Mouse (Mus musculus) myocyte (in vitro differentiated cells): ENCODE results near the gene Ube2g2. TPM values are rescaled to one million over a fixed set of nuclear protein-coding genes. Genes with fewer than 3 reads are reported as not detected.

Experiments
- H3K27me3 ChIP-seq: one replicate; pipeline ENCODE4 v1.6.1; 2011; ENCODE audit not compliant: control insufficient read depth, insufficient read depth, insufficient read length
- H3K36me3 ChIP-seq: one replicate; pipeline ENCODE4 v1.6.1; 2011; ENCODE audit not compliant: control insufficient read depth, insufficient read depth
- H3K4me2 ChIP-seq: one replicate; pipeline ENCODE4 v1.6.1; 2011; ENCODE audit warnings: low read depth, control low read depth
- H3K4me3 ChIP-seq: one replicate; pipeline ENCODE4 v1.5.1; 2011; ENCODE audit warnings: mild to moderate bottlenecking, control low read depth, moderate library complexity
- H3K79me2 ChIP-seq: one replicate; pipeline ENCODE4 v1.6.1; 2011; ENCODE audit not compliant: control insufficient read depth, insufficient read depth
- H3ac ChIP-seq: one replicate; pipeline ENCODE4 v1.6.1; 2011; ENCODE audit not compliant: control insufficient read depth, insufficient read length
- CEBPB ChIP-seq: IDR thresholded peaks from 2 replicates; pipeline ENCODE4 v1.6.1; 2011; ENCODE audit warnings: mild to moderate bottlenecking, moderate library complexity; ENCODE audit not compliant: poor library complexity, insufficient read depth, severe bottlenecking
- E2F4 ChIP-seq: IDR thresholded peaks from one replicate; pipeline ENCODE4 v1.6.1; 2011; ENCODE audit warnings: mild to moderate bottlenecking, control low read depth, moderate library complexity; ENCODE audit not compliant: insufficient read depth
- MAX ChIP-seq: IDR thresholded peaks from one replicate; pipeline ENCODE4 v1.6.1; 2011; ENCODE audit warnings: low read depth, mild to moderate bottlenecking, control low read depth
- MYOD1 ChIP-seq, 3 experiments: IDR thresholded peaks; one replicate each; pipeline ENCODE4 v1.6.1; 2011; ENCODE audit warnings: control low read depth in 2 of 3, low read depth in 2 of 3, mild to moderate bottlenecking in 2 of 3, moderate library complexity in 1 of 3; ENCODE audit not compliant: insufficient read length in 2 of 3, control insufficient read depth in 1 of 3
- MYOG ChIP-seq, 3 experiments: IDR thresholded peaks; one replicate each; pipeline ENCODE4 v1.6.1; 2011; ENCODE audit warnings: control low read depth in 2 of 3, low read depth in 2 of 3, mild to moderate bottlenecking in 2 of 3; ENCODE audit not compliant: insufficient read length in 2 of 3, control insufficient read depth in 1 of 3, insufficient read depth in 1 of 3
- POLR2A ChIP-seq: IDR thresholded peaks from one replicate; pipeline ENCODE4 v1.6.1; 2011; ENCODE audit warnings: low read depth, mild to moderate bottlenecking, control low read depth, moderate library complexity; ENCODE audit not compliant: insufficient read length
- POLR2AphosphoS2 ChIP-seq: IDR thresholded peaks from one replicate; pipeline ENCODE4 v1.6.1; 2011; ENCODE audit warnings: low read depth, control low read depth; ENCODE audit not compliant: insufficient read length
- REST ChIP-seq: IDR thresholded peaks from one replicate; pipeline ENCODE4 v1.6.1; 2011; ENCODE audit warnings: mild to moderate bottlenecking, control low read depth, moderate library complexity; ENCODE audit not compliant: insufficient read depth, insufficient read length
- SRF ChIP-seq: IDR thresholded peaks from one replicate; pipeline ENCODE4 v1.6.1; 2011; ENCODE audit warnings: low read depth; ENCODE audit not compliant: control insufficient read depth, insufficient read length
- TCF12 ChIP-seq: IDR thresholded peaks from one replicate; pipeline ENCODE4 v1.6.1; 2011; ENCODE audit warnings: mild to moderate bottlenecking, control low read depth; ENCODE audit not compliant: poor library complexity, insufficient read depth, severe bottlenecking
- TCF3 ChIP-seq: IDR thresholded peaks from one replicate; pipeline ENCODE4 v1.6.1; 2011; ENCODE audit warnings: low read depth, control low read depth; ENCODE audit not compliant: insufficient read length
- USF1 ChIP-seq: IDR thresholded peaks from one replicate; pipeline ENCODE4 v1.6.1; 2011; ENCODE audit warnings: low read depth, mild to moderate bottlenecking, control low read depth, moderate library complexity
- polyA plus RNA-seq: library from polyadenylated mRNA; unstranded; fragments of >200 nt; fragmentation: generic; extraction: Trizol; gene quantifications from one replicate; pipeline ENCODE4 v1.2.1, GENCODE M21; 2012; ENCODE audit warnings: missing spikeins

Ube2g2 gene
- polyA plus RNA-seq, 1 experiment = 181 TPM

- Histone ChIP-seq H3ac (no peak overlapping the region), H3K4me2 (no peak overlapping the region), H3K27me3 (no peaks in the 10 kb centered on the region), H3K79me2 (peaks cover 80% of the 10 kb centered on the region), H3K4me3 (no peak overlapping the region), H3K36me3 (peaks cover 21% of the 10 kb centered on the region)
- no peak for TF ChIP-seq MYOD1 (IDR thresholded peaks at IDR 0.05; ENCODE audit: control insufficient read depth in 1 of 3, insufficient read length in 2 of 3, low read depth in 2 of 3)
- no peak for TF ChIP-seq USF1
- no peak for TF ChIP-seq CEBPB
- TF ChIP-seq SRF = no peak
- no peak for TF ChIP-seq POLR2A
- TF ChIP-seq E2F4 = no peak
- TF ChIP-seq POLR2AphosphoS2 = no peak
- no peak for TF ChIP-seq MAX
- TF ChIP-seq REST = no peak
These were observed 34.8 kb upstream of the Ube2g2 start for GRCm38 (mm10) chr10:77587091-77587775.

GRCm38 (mm10) chr10:77588036-77588435 lies 34.0 kb upstream of the Ube2g2 start:
- Histone ChIP-seq H3K4me2 (no peak overlapping the region), H3K27me3 (no peaks in the 10 kb centered on the region)
- TF ChIP-seq TCF3 = no peak
- TF ChIP-seq USF1 = no peak
- TF ChIP-seq REST = no peak
- no peak for TF ChIP-seq POLR2AphosphoS2
- no peak for TF ChIP-seq CEBPB
- no peak for TF ChIP-seq POLR2A
- no peak for TF ChIP-seq MYOG (IDR thresholded peaks at IDR 0.05; ENCODE audit: control insufficient read depth in 1 of 3, insufficient read depth in 1 of 3, insufficient read length in 2 of 3, low read depth in 2 of 3)
- TF ChIP-seq MAX = no peak

GRCm38 (mm10) chr10:77589117-77589516 lies 33.0 kb upstream of the Ube2g2 start:
- peaks cover 36% of the 10 kb centered on the region for H3K36me3 ChIP-seq
- peaks cover 67% of the 10 kb centered on the region for H3K79me2 ChIP-seq
- no peak overlapping the region for H3ac ChIP-seq
- no peak overlapping the region for H3K4me2 ChIP-seq
- TF ChIP-seq TCF12 (no peak), MYOG (IDR thresholded peaks at IDR 0.05; ENCODE audit: control insufficient read depth in 1 of 3, insufficient read depth in 1 of 3, insufficient read length in 2 of 3, low read depth in 2 of 3) (no peak), USF1 (no peak), MYOD1 (IDR thresholded peaks at IDR 0.05; ENCODE audit: control insufficient read depth in 1 of 3, insufficient read length in 2 of 3, low read depth in 2 of 3) (no peak), CEBPB (no peak), E2F4 (no peak), TCF3 (no peak)
- H3K27me3 ChIP-seq = no peaks in the 10 kb centered on the region
- H3K4me3 ChIP-seq = no peak overlapping the region

More at GRCm38 (mm10) chr10:77588036-77588435, 34.0 kb upstream of the Ube2g2 start:
- H3K79me2 ChIP-seq = peaks cover 72% of the 10 kb centered on the region
- H3ac ChIP-seq = no peak overlapping the region
- H3K36me3 ChIP-seq = peaks cover 26% of the 10 kb centered on the region
- no peak overlapping the region for H3K4me3 ChIP-seq

GRCm38 (mm10) chr10:77589749-77590148 lies 32.3 kb upstream of the Ube2g2 start:
- TF ChIP-seq POLR2AphosphoS2 (no peak), TCF3 (no peak), REST (no peak), TCF12 (no peak), MAX (no peak), SRF (no peak), USF1 (no peak)

GRCm38 (mm10) chr10:77590812-77591211 lies 31.3 kb upstream of the Ube2g2 start:
- TF ChIP-seq E2F4 = no peak
- no peak for TF ChIP-seq TCF12
- TF ChIP-seq MYOD1 (IDR thresholded peaks at IDR 0.05; ENCODE audit: control insufficient read depth in 1 of 3, insufficient read length in 2 of 3, low read depth in 2 of 3) = no peak
- no peak for TF ChIP-seq USF1
- TF ChIP-seq SRF = no peak
- no peak for TF ChIP-seq MAX
- no peak for TF ChIP-seq REST
- TF ChIP-seq TCF3 = no peak
- TF ChIP-seq POLR2A = no peak
- Histone ChIP-seq H3K27me3 (no peaks in the 10 kb centered on the region), H3K4me2 (no peak overlapping the region), H3ac (no peak overlapping the region), H3K79me2 (peaks cover 53% of the 10 kb centered on the region), H3K36me3 (peaks cover 50% of the 10 kb centered on the region), H3K4me3 (no peak overlapping the region)

More at GRCm38 (mm10) chr10:77589749-77590148, 32.3 kb upstream of the Ube2g2 start:
- peaks cover 63% of the 10 kb centered on the region for H3K79me2 ChIP-seq
- no peak overlapping the region for H3ac ChIP-seq
- H3K27me3 ChIP-seq = no peaks in the 10 kb centered on the region
- peaks cover 42% of the 10 kb centered on the region for H3K36me3 ChIP-seq
- H3K4me2 ChIP-seq = no peak overlapping the region
- H3K4me3 ChIP-seq = no peak overlapping the region
